Mouse (Mus musculus): ENCODE measurements around the gene Ubtd2.

- TF ChIP-seq TAL1 (IDR thresholded peaks at IDR 0.05; ENCODE audit: low read length) = no peak
- no peak for TF ChIP-seq GATA1 (IDR thresholded peaks at IDR 0.05; ENCODE audit: low read length)
Observed at GRCm38 (mm10) chr11:32566184-32566583, 111.0 kb downstream of the Ubtd2 start.
